Mouse (Mus musculus): ENCODE measurements around the gene Prkd3. TPM values are rescaled to one million over a fixed set of nuclear protein-coding genes. Genes with fewer than 3 reads are reported as not detected.

Prkd3 gene
- total RNA-seq, 4 experiments from 2014 or later: 7.8 to 11.2 (median 9.0) TPM

GRCm38 (mm10) chr17:78936466-78937228 is 84.0 kb downstream of the Prkd3 start, which contains the start of the genes Cebpz and Ndufaf7:
Gene Cebpz, minus strand, starts transcription at chr17:78937066.
Gene Ndufaf7, plus strand, starts transcription at chr17:78937136.
- DNase-seq (ENCODE audit: low spot score in 2 of 2): peak; percentile 94 to 95

GRCm38 (mm10) chr17:78935857-78936256 is 84.8 kb downstream of the Prkd3 start:
- DNase-seq (ENCODE audit: low spot score in 2 of 2): no peak

GRCm38 (mm10) chr17:78917696-78918095 is 102.9 kb downstream of the Prkd3 start:
- no peak for DNase-seq (ENCODE audit: low spot score in 2 of 2)

GRCm38 (mm10) chr17:78916899-78917298 is 103.7 kb downstream of the Prkd3 start:
- no peak for DNase-seq (ENCODE audit: low spot score in 2 of 2)

GRCm38 (mm10) chr17:78916369-78916813 is 104.2 kb downstream of the Prkd3 start, which contains the start of gene Cebpzos:
Gene Cebpzos, plus strand, starts transcription at chr17:78916500.
- peak; percentile 69 to 74 for DNase-seq (ENCODE audit: low spot score in 2 of 2)

- DNase-seq (ENCODE audit: low spot score in 2 of 2): no peak
These were observed 104.8 kb downstream of the Prkd3 start for GRCm38 (mm10) chr17:78915772-78916171.

- no peak for DNase-seq (ENCODE audit: low spot score in 2 of 2)
These were observed 106.7 kb downstream of the Prkd3 start for GRCm38 (mm10) chr17:78913921-78914320.

GRCm38 (mm10) chr17:78912861-78913281 is 107.7 kb downstream of the Prkd3 start:
- no peak for DNase-seq (ENCODE audit: low spot score in 2 of 2)

GRCm38 (mm10) chr17:78909374-78909773 is 111.2 kb downstream of the Prkd3 start:
- DNase-seq (ENCODE audit: low spot score in 2 of 2): no peak

- no peak for DNase-seq (ENCODE audit: low spot score in 2 of 2)
These were observed 113.7 kb downstream of the Prkd3 start, which contains the start of gene Sult6b1 for GRCm38 (mm10) chr17:78906892-78907291. Gene Sult6b1, minus strand, starts transcription at chr17:78906992.

- DNase-seq (ENCODE audit: low spot score in 2 of 2): no peak
These were observed 117.5 kb downstream of the Prkd3 start for GRCm38 (mm10) chr17:78903158-78903557.

Other genes with a start within 250 kb of the Prkd3 start
- 1 to 10 TPM; 6.4 to 9.1 (median 8.1) TPM for gene Heatr5b, start 185.5 kb downstream of the Prkd3 start, total RNA-seq (2022)
- 10 to 100 TPM; 15.9 to 27.9 (median 23.1) TPM for gene Gpatch11, start 185.2 kb downstream of the Prkd3 start, total RNA-seq (2022)
- 1 to 10 TPM; 2.7 to 3.8 (median 3.3) TPM for gene Eif2ak2, start 138.2 kb downstream of the Prkd3 start, total RNA-seq (2022)
- not detected for gene Sult6b1, start 113.8 kb downstream of the Prkd3 start, total RNA-seq (2022)
- 10 to 100 TPM; 34.6 to 42.7 (median 37.3) TPM for gene Cebpzos, start 104.3 kb downstream of the Prkd3 start, total RNA-seq (2022)
- 10 to 100 TPM; 22.7 to 28.6 (median 24.2) TPM for gene Cebpz, start 83.8 kb downstream of the Prkd3 start, total RNA-seq (2022)
- 10 to 100 TPM; 25.6 to 32.1 (median 28.7) TPM for gene Ndufaf7, start 83.7 kb downstream of the Prkd3 start, total RNA-seq (2022)
- 1 to 10 TPM; 1.1 to 2.8 (median 1.7) TPM for gene Qpct, start 31.1 kb upstream of the Prkd3 start, total RNA-seq (2022)

Data from gastrocnemius, adult 8-10 months (tissue).